Mouse (Mus musculus) embryonic stem cell, embryonic (primary cell): Measurements from ENCODE around the gene H2al1m.
"Not testable (repeated sequence)": the region's sequence is repeated elsewhere in the genome, so short reads cannot be mapped to it uniquely, and the experiment has no call there.

Source experiments
- CTCF ChIA-PET, 4 experiments: fragments of 300-600 bp in 2 of 4; fragments of 350-600 bp in 2 of 4; sonication (Branson Sonifier 250); formaldehyde crosslinking; loops; one replicate each; lab custom pipeline; 2022; ENCODE audit warnings: inconsistent platforms in 2 of 4; lab: Charles Lee
- POLR2A ChIA-PET, 4 experiments: fragments of 300-600 bp in 2 of 4; fragments of 350-600 bp in 2 of 4; sonication (Branson Sonifier 250); formaldehyde crosslinking; loops; one replicate each; lab custom pipeline; 2022; ENCODE audit warnings: antibody characterized with exemption in 4 of 4, inconsistent platforms in 1 of 4; lab: Charles Lee

The H2al1m gene

GRCm38 (mm10) chrX:9283464-9283863 lies at the start of gene H2al1m:
Gene H2al1m (plus strand): TSS chrX:9283764.
- CTCF ChIA-PET, POLR2A ChIA-PET: not testable (repeated sequence)

- POLR2A ChIA-PET: no interaction called here
- CTCF ChIA-PET: no interaction called here
Measured at GRCm38 (mm10) chrX:9240737-9241591, 42.6 kb upstream of the H2al1m start.

GRCm38 (mm10) chrX:9243381-9243864 lies 40.1 kb upstream of the H2al1m start:
- ChIA-PET CTCF (no interaction called here), POLR2A (no interaction called here)

- CTCF ChIA-PET: no interaction called here
- POLR2A ChIA-PET: no interaction called here
Measured at GRCm38 (mm10) chrX:9244603-9245336, 38.8 kb upstream of the H2al1m start.

- ChIA-PET POLR2A (no interaction called here), CTCF (no interaction called here)
Measured at GRCm38 (mm10) chrX:9248911-9249310, 34.7 kb upstream of the H2al1m start.

GRCm38 (mm10) chrX:9253990-9254389 lies 29.6 kb upstream of the H2al1m start:
- ChIA-PET POLR2A (interaction anchor here in 1 of 4 experiments (1.3 kb wide), 1 partner anchor 17 kb away, joined by 4 read pairs; no protein-coding TSS in a partner anchor), CTCF (no interaction called here)

- CTCF ChIA-PET: no interaction called here
Measured at GRCm38 (mm10) chrX:9254901-9255300, 28.7 kb upstream of the H2al1m start.

GRCm38 (mm10) chrX:9256766-9257165 lies 26.8 kb upstream of the H2al1m start, which contains the start of gene Gm14862:
Gene Gm14862 (minus strand): TSS chrX:9256899.
- CTCF ChIA-PET: no interaction called here
- POLR2A ChIA-PET: no interaction called here

More at GRCm38 (mm10) chrX:9254901-9255300, 28.7 kb upstream of the H2al1m start:
- POLR2A ChIA-PET: interaction anchor here in 1 of 4 experiments (1.3 kb wide), 1 partner anchor 16 kb away, joined by 4 read pairs; no protein-coding TSS in a partner anchor

GRCm38 (mm10) chrX:9257831-9258230 lies 25.7 kb upstream of the H2al1m start:
- ChIA-PET CTCF (no interaction called here), POLR2A (interaction anchor here in 1 of 4 experiments (1.4 kb wide), 1 partner anchor 17 kb away, joined by 3 read pairs; no protein-coding TSS in a partner anchor)

GRCm38 (mm10) chrX:9259267-9259666 lies 24.3 kb upstream of the H2al1m start:
- CTCF ChIA-PET: no interaction called here

GRCm38 (mm10) chrX:9271112-9271511 lies 12.5 kb upstream of the H2al1m start:
- POLR2A ChIA-PET: interaction anchor here in 1 of 4 experiments (1.2 kb wide), 1 partner anchor 17 kb away, joined by 4 read pairs; no protein-coding TSS in a partner anchor
- CTCF ChIA-PET: no interaction called here

More at GRCm38 (mm10) chrX:9259267-9259666, 24.3 kb upstream of the H2al1m start:
- POLR2A ChIA-PET: no interaction called here

- CTCF ChIA-PET: no interaction called here
- POLR2A ChIA-PET: no interaction called here
Measured at GRCm38 (mm10) chrX:9271947-9272459, 11.6 kb upstream of the H2al1m start.

- CTCF ChIA-PET: no interaction called here
- POLR2A ChIA-PET: interaction anchor here in 1 of 4 experiments (1.0 kb wide), 1 partner anchor 944 kb away, joined by 3 read pairs; the partner anchor contains the start of gene Rpgr
Measured at GRCm38 (mm10) chrX:9272460-9273361, 10.9 kb upstream of the H2al1m start, which contains the start of gene Xk. Gene Xk (plus strand): TSS chrX:9272756.

GRCm38 (mm10) chrX:9273377-9274002 lies 10.1 kb upstream of the H2al1m start:
- ChIA-PET POLR2A (interaction anchor here in 1 of 4 experiments (1.0 kb wide), 1 partner anchor 943 kb away, joined by 3 read pairs; the partner anchor contains the start of gene Rpgr), CTCF (no interaction called here)

GRCm38 (mm10) chrX:9274321-9274720 lies 9.2 kb upstream of the H2al1m start:
- POLR2A ChIA-PET: interaction anchor here in 1 of 4 experiments (1.5 kb wide), 1 partner anchor 16 kb away, joined by 3 read pairs; no protein-coding TSS in a partner anchor
- CTCF ChIA-PET: no interaction called here

- POLR2A ChIA-PET: not testable (repeated sequence)
- CTCF ChIA-PET: interaction anchor here in 1 of 4 experiments (0.6 kb wide), 1 partner anchor 408 kb away, joined by 6 read pairs; no protein-coding TSS in a partner anchor
Measured at GRCm38 (mm10) chrX:9293140-9293829, 9.7 kb downstream of the H2al1m start.

GRCm38 (mm10) chrX:9298413-9298864 lies 14.9 kb downstream of the H2al1m start:
- CTCF ChIA-PET: no interaction called here

More at GRCm38 (mm10) chrX:9298413-9298864, 14.9 kb downstream of the H2al1m start:
- POLR2A ChIA-PET: no interaction called here
